Mouse (Mus musculus) c-Kit-negative CD71-positive TER-119-positive erythroid progenitor cells, embryonic 14.5 days (primary cell): Measurements from ENCODE around the gene Rbfox2.
"Not testable (repeated sequence)": the region's sequence is repeated elsewhere in the genome, so short reads cannot be mapped to it uniquely, and the experiment has no call there.

ENCODE experiments used
- DNase-seq: peaks from one replicate; pipeline ENCODE4 v3.0.0-alpha.2; 2013; ENCODE audit warnings: low read depth, low spot score

Rbfox2 gene

GRCm38 (mm10) chr15:77273947-77274346 lies 32.9 kb downstream of the Rbfox2 start:
- DNase-seq: no peak

GRCm38 (mm10) chr15:77271285-77271684 lies 35.5 kb downstream of the Rbfox2 start:
- no peak for DNase-seq

DNA sequence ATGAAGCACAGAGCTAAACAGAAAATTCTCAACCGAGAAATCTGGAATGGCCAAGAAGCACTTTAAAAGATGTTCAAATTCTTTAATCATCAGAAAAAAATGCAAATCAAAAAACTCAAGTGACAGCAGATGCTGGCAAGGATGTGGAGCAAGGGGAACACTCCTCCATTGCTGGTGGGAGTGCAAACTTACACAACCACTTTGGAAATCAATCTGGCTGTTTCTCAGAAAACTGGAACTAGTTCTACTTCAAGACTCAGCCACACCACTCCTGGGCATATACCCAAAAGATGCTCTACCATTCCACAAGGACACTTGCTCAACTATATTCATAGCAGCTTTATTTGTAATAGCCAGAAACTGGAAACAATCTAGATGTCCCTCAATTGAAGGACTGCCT lies 37.3 kb downstream of the Rbfox2 start:
- DNase-seq: not testable (repeated sequence)

- no peak for DNase-seq
Observed at GRCm38 (mm10) chr15:77268415-77268814, 38.4 kb downstream of the Rbfox2 start.

- no peak for DNase-seq
Observed at GRCm38 (mm10) chr15:77265318-77265717, 41.5 kb downstream of the Rbfox2 start.

DNA sequence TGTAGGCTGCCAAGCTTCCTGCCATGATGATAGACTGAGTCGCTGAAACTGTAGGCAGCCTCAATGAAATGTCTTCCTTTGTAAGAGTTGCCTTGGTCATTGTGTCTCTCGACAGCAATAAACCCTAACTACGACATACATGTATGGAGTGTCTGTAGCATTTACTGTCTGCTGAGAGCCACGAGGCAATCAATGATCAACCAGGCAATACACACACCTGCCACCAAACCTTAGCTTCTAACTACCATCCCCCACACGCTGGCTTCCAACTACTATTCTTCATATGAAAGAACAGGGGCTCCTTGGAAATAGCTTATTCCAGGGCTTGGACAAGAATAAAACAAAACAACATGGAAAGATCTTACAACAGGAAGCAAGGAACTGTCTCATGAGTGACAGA lies 42.5 kb downstream of the Rbfox2 start:
- no peak for DNase-seq

DNA sequence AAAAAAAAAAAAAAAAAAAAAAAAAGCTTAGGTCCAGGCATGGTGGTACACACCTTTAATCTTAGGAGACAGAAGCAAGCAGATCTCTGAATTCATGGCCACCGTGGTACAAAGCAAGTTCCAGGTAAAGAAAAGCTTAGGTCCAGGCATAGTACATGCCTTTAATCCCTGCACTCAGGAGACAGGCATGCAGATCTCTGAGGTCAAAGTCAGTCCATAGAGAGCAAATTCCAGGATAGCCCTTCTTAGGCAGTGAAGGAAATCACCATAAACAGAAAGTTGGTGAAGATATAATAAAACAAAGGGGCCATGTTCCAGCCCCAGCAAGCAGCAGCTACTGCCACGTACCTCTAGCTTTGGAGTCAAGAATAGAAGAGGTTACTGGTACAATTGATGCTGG lies 44.0 kb downstream of the Rbfox2 start:
- DNase-seq: no peak

DNA sequence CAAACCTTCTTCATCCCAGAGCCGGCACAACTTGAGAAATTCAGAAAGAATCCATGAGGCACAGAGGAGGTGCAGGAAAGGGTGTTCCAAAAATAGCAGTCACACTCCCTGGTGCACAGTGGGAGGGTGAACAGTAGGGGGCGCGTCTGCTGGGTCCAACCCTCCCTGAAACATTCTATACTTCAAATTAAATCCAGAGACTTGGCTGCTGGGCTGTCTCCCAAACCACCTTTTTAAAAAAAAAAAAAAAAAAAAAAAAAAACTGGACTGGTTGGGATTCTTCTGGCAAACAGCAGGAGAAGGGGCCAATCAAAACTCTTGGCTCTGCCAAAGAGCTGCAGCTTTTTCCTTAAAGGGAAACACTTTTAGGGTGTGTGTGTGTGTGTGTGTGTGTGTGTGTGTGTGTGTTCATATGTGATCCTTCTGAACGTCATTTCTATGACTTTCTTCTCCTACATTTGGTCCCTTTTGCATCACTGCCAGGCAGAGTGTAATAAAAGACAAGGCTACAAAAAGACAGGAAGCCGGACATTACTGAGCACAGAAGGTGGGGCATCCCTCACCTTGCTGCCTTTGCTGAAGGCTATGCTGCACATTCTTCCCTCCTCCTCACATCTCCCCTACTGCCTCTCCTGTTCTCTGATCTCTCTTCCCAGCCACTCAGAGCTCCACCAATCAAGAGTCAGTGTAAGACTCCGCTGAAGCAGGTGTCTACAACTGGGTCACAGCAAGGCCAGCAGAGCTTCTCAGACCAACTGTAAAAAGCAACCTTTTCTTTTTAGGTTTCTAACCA lies 49.2 kb downstream of the Rbfox2 start:
- DNase-seq: no peak

- no peak for DNase-seq
Observed at GRCm38 (mm10) chr15:77256782-77257181, 50.0 kb downstream of the Rbfox2 start.

DNA sequence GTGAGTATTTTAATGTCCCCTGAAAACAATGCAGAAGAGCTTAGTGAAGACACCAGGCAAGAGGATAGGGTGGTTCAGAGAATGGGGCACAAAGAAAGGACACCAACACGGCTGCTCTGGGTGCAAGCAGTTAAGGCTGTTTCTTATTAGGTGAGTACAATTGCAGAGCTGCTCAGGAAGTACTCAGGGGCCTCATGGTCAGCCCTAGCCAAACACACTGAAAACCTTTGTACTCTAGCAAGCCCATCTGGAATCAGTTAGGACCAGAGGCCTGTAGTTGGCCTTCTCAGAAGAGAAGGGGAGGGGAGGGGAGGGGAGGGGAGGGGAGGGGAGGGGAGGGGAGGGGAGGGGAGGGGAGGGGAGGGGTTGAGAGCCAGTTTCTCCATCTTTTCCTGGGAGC lies 52.2 kb downstream of the Rbfox2 start:
- no peak for DNase-seq

DNA sequence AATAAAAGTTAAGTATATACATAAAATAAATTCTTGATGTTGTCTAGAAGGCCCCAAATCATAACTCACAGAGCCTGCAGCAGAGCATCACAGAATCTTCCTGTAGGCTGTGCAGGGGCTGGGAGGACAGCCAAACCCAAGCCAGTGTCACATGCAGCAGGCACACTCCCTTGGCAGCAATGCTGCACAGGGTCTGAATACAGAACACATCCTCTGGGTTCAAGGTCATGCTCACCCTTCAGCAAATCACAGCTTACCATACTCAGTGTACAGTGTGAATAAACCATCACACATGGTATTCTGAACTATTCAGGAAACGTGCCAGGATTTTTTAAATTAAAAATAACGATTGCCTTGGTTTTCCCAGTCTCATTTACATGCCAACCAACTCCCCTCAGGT lies 52.7 kb downstream of the Rbfox2 start:
- no peak for DNase-seq

DNA sequence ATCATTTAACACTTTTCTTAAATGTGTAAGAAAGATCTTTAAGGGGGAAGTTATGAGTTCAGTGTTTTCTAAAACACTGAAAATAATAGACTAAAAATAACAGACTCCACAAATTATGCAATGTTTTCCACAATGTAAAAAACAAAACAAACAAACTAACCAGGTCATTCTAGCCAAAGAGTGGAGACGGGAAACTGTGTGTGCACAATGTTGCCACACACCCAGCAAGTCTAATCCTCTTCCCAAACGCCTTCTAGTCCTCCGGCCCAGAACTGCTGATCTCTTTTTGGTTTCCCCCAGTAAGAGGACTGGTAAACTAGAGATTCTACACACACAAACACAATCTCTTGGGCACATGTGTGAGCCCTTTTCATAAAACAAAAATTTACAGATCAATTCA lies 55.1 kb downstream of the Rbfox2 start:
- no peak for DNase-seq

DNA sequence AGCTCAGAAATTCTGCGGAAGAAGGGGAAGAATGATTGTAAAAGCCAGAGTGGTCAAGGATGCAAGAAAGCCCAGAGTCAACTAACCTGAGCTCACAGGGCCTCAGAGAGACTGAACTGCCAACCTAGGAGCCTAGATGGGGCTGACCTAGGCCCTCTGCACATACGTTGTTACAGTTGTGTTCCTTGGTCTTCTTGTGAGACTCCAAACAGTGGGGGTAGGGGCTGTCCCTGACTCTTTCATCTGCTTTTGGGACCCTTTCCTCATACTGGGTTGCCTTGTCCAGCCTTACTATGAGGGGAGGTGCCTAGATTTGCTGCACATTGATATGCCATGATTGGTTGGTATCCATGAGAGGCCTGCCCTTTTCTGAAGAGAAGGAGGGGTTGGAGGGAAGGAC lies 56.0 kb downstream of the Rbfox2 start:
- no peak for DNase-seq

GRCm38 (mm10) chr15:77249421-77249820 lies 57.4 kb downstream of the Rbfox2 start:
- no peak for DNase-seq

DNA sequence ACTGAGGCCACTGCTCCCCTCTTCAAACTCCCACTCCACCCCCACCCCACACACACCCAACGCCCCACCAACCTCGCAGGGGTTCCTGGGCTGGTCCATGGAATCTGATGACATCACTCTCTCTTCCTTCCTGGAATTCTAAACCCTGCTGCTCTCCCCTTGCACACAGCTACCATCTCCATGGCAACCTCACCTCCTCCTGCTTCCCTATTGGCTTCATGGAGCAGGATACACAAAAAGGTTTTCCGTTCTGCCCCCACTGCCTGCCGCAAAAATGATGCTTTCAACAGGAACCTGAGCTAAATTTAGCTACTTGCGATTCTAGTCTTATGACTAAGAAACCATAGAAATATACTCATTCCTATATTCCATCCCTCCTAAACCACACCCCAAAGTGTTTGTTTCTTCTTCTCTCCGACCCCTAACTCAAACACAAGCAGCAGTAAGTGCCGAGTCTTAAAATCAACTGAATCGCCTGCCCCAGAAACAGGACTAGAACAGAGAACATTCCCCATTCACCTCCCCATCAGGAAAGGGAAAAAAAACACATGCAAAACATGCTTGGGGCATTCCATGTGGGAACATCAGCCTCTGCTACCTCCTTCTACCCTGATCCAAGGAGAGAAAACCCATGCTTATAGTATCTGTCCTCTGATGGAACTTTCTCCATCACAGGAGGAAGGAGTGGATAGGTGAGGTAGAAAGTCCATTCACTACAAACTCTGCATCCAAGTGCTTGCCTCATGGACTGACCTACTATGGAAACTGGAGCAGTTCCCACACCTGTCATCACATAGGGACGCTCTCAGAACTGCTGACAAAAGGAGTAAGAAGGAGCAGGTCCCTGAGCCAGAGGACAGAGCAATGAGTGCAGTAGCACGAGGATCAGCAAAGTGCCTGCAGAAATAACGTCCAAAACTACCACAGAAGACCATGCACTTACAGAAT lies 61.1 kb downstream of the Rbfox2 start:
- DNase-seq: no peak

DNA sequence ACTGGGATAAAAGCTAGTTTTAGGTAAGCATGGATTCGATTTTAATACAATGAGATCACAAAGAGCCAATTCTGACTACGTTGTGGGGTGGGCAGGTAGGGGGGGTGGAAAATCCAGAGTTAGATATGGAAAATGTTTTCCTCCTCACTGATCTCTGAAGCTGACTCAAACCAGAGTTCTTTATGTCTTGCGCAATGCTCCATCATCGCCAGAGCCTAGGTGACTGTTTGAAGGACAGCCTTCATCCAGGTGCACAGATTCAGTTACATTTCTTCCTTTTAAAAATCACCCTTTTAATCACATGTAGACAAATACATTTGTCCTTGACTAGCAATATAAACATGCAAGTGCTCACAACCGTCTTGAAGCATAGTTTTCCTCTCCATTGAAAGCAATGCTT lies 62.2 kb downstream of the Rbfox2 start:
- no peak for DNase-seq

GRCm38 (mm10) chr15:77243876-77244560 lies 62.8 kb downstream of the Rbfox2 start:
- DNase-seq: no peak

GRCm38 (mm10) chr15:77240607-77241006 lies 66.2 kb downstream of the Rbfox2 start:
- DNase-seq: no peak

- no peak for DNase-seq
Observed at GRCm38 (mm10) chr15:77239564-77239963, 67.2 kb downstream of the Rbfox2 start.

- no peak for DNase-seq
Observed at GRCm38 (mm10) chr15:77237661-77238060, 69.1 kb downstream of the Rbfox2 start.

DNA sequence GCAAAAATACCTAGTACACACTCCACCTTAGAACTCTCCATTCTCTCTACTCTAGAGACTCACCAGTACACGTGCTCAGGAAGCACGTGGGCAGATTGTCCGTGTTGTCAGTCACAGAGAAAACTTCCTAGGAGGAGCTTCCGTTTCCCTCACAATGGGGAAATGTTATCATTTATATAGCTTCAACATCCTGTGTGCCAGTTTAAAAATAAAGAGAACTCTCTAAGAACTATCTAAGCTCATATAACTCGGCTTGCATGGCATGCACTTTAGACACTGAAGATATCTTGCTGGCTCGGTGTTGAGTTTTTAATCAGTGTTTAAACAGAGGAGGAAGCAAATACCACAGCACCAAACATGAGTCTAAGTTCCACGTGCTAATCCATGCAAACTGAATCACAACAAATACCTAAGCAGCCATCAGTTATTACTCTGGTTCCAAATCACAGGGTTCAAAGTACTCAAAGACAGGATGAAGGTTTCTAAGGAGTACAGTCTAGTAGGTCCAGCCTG lies 70.7 kb downstream of the Rbfox2 start:
- DNase-seq: no peak

DNA sequence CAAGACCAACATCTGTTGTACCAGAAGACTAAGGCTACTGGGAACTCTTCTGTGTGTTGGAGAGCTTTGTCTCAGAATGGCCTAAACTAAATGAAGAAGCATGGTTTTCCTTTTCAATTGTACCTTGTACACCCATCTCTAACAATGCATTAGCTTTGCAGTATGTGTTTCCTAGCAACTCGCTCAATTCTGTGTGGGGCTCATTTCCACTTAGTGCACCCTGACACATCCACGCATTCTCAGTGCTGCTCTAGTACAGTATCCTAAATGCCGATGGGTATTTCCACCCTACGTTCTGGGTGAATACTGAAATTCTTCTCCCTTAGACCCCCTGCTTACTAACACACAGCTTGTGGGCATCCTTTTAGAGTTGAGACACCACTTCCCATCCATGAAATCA lies 71.3 kb downstream of the Rbfox2 start:
- no peak for DNase-seq
